Mouse (Mus musculus) frontal cortex, postnatal 25 days (tissue): ENCODE data around the gene Slc51a.
"Not testable (repeated sequence)": the region's sequence is repeated elsewhere in the genome, so short reads cannot be mapped to it uniquely, and the experiment has no call there.

Experiments used
- DNase-seq, 2 experiments: peaks; one replicate each; pipeline ENCODE4 v3.0.0; 2022; ENCODE audit warnings: low spot score in 2 of 2

Gene Slc51a

GRCm38 (mm10) chr16:32509066-32509942 is 21.6 kb upstream of the Slc51a start:
- DNase-seq: no peak

- no peak for DNase-seq
Observed at GRCm38 (mm10) chr16:32508506-32509065, 20.9 kb upstream of the Slc51a start.

- no peak for DNase-seq
Observed at GRCm38 (mm10) chr16:32508035-32508434, 20.4 kb upstream of the Slc51a start.

GRCm38 (mm10) chr16:32507407-32507806 is 19.7 kb upstream of the Slc51a start:
- DNase-seq: peak; percentile 53 to 64

GRCm38 (mm10) chr16:32506868-32507267 is 19.2 kb upstream of the Slc51a start:
- no peak for DNase-seq

- DNase-seq: no peak
Observed at GRCm38 (mm10) chr16:32506298-32506697, 18.6 kb upstream of the Slc51a start.

- no peak for DNase-seq
Observed at GRCm38 (mm10) chr16:32503633-32504032, 16.0 kb upstream of the Slc51a start.

GRCm38 (mm10) chr16:32502621-32503335 is 15.1 kb upstream of the Slc51a start:
- DNase-seq: no peak

- DNase-seq: no peak
Observed at GRCm38 (mm10) chr16:32501459-32501858, 13.8 kb upstream of the Slc51a start.

- DNase-seq: peak; percentile 82 to 84
Observed at GRCm38 (mm10) chr16:32499430-32500037, 11.9 kb upstream of the Slc51a start.

- no peak for DNase-seq
Observed at GRCm38 (mm10) chr16:32498996-32499395, 11.3 kb upstream of the Slc51a start.

- DNase-seq: no peak
Observed at GRCm38 (mm10) chr16:32495965-32496364, 8.3 kb upstream of the Slc51a start, which contains the start of gene Zdhhc19. Gene Zdhhc19, plus strand, starts transcription at chr16:32496265.

GRCm38 (mm10) chr16:32494371-32494770 is 6.7 kb upstream of the Slc51a start:
- DNase-seq: not testable (repeated sequence)

GRCm38 (mm10) chr16:32488939-32489338 is 1.3 kb upstream of the Slc51a start:
- no peak for DNase-seq

GRCm38 (mm10) chr16:32486046-32486445 is 1.6 kb downstream of the Slc51a start:
- no peak for DNase-seq

GRCm38 (mm10) chr16:32485209-32485608 is 2.5 kb downstream of the Slc51a start:
- no peak for DNase-seq

- DNase-seq: no peak
Observed at GRCm38 (mm10) chr16:32484431-32484871, 3.2 kb downstream of the Slc51a start.

GRCm38 (mm10) chr16:32479415-32479814 is 8.3 kb downstream of the Slc51a start:
- DNase-seq: no peak

GRCm38 (mm10) chr16:32477315-32477714 is 10.4 kb downstream of the Slc51a start:
- DNase-seq: no peak

GRCm38 (mm10) chr16:32472276-32473015 is 15.2 kb downstream of the Slc51a start:
- DNase-seq: no peak

- DNase-seq: no peak
Observed at GRCm38 (mm10) chr16:32469404-32470105, 18.1 kb downstream of the Slc51a start.
